Mouse (Mus musculus) small intestine, adult 2 months (tissue): ENCODE measurements around the gene Prkca. TPM values are rescaled to one million over a fixed set of nuclear protein-coding genes. Genes with fewer than 3 reads are reported as not detected.

Experiments
- H3K27ac ChIP-seq: fragments of 200-500 bp; 2 replicates; pipeline ENCODE4 v1.5.1; 2012; ENCODE audit warnings: low read depth, low read length, control low read depth, inconsistent platforms; ENCODE audit not compliant: insufficient read depth
- H3K27me3 ChIP-seq: fragments of 200-500 bp; 2 replicates; pipeline ENCODE4 v1.6.1; 2012; ENCODE audit warnings: mild to moderate bottlenecking, moderate library complexity, low read length, inconsistent platforms; ENCODE audit not compliant: control insufficient read depth, insufficient read depth
- H3K36me3 ChIP-seq: fragments of 200-500 bp; 2 replicates; pipeline ENCODE4 v1.6.1; 2012; ENCODE audit warnings: mild to moderate bottlenecking, low read length, control low read depth, inconsistent platforms; ENCODE audit not compliant: control insufficient read depth, insufficient read depth
- H3K4me1 ChIP-seq: fragments of 200-500 bp; 2 replicates; pipeline ENCODE4 v1.6.1; 2012; ENCODE audit warnings: low read length, inconsistent platforms, mixed read lengths; ENCODE audit not compliant: control insufficient read depth, insufficient read depth, insufficient read length
- H3K4me3 ChIP-seq: fragments of 200-500 bp; 2 replicates; pipeline ENCODE4 v1.5.1; 2012; ENCODE audit warnings: low read depth, mild to moderate bottlenecking, control low read depth, inconsistent platforms, low read length, moderate library complexity
- CTCF ChIP-seq: fragments of 200-500 bp; IDR thresholded peaks from 2 replicates; pipeline ENCODE4 v1.5.1; 2012; ENCODE audit warnings: low read depth, mild to moderate bottlenecking, control low read depth, inconsistent platforms, low read length, moderate library complexity, mixed read lengths; ENCODE audit not compliant: insufficient replicate concordance, insufficient read length; ENCODE audit errors: extremely low read depth
- POLR2A ChIP-seq: fragments of 200-500 bp; IDR thresholded peaks from 2 replicates; pipeline ENCODE4 v1.6.1; 2012; ENCODE audit warnings: low read depth, mild to moderate bottlenecking, control low read depth, inconsistent platforms, low read length, moderate library complexity
- WGBS: fragments of 180-500 bp; shearing (Covaris S2); methylation state at CpG from one replicate; pipeline ENCODE4 v1.1.7; 2018; 5-methylcytosine and 5-hydroxymethylcytosine counted together
- polyA plus RNA-seq: library from polyadenylated mRNA; depleted of rRNA; stranded (reverse); fragments of >200 nt; gene quantifications from 2 replicates; pipeline ENCODE4 v1.2.3, GENCODE M21; 2012

The Prkca gene
- polyA plus RNA-seq, 1 experiment, result 13.9 TPM

DNA sequence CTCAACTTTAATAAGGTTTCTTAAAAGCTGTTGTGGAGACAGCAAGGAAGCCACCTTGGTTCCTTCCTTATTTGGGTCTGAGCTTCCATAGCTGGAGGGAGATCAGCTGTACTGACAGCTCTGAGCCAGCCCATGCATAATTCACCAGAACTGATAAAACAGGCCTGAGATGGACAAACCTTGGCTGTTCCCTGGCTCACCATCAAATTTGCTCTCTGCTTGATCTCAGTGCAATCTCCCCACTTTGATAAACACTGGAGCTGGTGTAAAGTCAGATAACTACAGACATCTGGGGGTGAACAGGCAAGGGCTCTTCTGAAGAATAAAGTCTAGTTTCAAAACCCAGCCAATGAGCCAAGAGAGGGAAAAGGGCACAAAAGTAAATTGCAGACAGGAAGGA is 261.1 kb downstream of the Prkca start:
- Histone ChIP-seq H3K4me3 (no peak overlapping the region), H3K36me3 (no peaks in the 10 kb centered on the region; the same call in 1 of the 2 replicates), H3K27me3 (no peaks in the 10 kb centered on the region), H3K27ac (no peak overlapping the region), H3K4me1 (no peaks in the 10 kb centered on the region)
- TF ChIP-seq POLR2A, result no peak
- TF ChIP-seq CTCF, result no peak

DNA sequence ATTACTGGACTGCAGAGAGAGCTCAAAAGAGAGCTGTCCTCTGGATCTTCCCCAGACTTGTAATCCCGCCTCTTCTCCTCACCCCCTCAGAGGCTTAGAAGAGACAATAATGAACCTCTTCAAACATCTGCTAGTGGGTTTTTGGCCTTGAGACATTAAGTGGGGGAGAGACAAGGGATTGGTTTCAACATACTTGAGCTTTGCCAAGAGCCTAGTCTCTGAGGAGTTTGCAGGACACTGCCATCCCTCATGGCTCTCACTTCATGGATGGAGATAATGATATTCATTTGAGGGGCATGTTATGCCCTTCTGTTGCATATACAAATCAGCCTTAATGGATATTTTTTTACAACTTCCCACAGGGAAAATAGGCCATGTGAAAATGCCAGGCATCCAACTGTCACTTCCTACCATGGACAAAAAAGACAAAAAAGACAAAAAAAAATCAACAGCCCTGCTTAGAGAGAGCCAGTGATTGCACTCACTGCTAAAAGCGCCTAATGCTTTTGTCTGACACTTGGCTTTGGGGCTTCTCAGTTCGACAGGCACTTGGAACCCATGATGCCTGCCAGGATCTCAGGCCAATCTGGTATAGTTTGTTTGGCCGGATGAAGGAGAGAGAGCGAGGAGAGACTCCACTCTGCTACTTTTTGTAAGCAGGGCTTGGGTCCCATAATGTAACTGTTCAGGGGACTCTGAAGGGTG is 263.6 kb downstream of the Prkca start:
- H3K4me1 ChIP-seq, result no peaks in the 10 kb centered on the region
- no peak overlapping the region for H3K27ac ChIP-seq
- TF ChIP-seq CTCF (no peak), POLR2A (no peak)
- no peaks in the 10 kb centered on the region for H3K27me3 ChIP-seq
- 92% methylated on average over 5 of the region's 5 CpGs for WGBS
- H3K36me3 ChIP-seq, result no peaks in the 10 kb centered on the region; the same call in 1 of the 2 replicates
- H3K4me3 ChIP-seq, result no peak overlapping the region

DNA sequence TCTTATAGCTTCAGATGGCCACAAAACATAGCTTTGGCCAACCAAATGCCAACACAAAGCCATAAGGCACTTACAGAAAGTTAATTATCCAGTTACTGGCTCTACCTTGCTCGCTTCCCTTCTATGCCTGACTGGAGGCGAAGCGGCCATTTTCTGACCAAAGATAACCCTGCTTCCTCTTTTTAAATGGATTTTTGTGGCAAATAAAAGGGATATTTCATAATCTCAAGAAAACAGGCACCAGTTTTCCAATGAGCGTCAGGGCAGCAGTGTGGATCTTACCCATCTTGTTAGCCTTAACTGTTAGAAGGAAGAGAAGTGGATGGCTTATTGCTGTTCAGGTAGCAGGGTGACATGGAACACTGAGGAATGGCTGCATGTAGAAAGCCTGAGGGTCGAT is 264.3 kb downstream of the Prkca start:
- WGBS, result 90% methylated on average over 5 of the region's 5 CpGs
- H3K27ac ChIP-seq, result no peak overlapping the region
- H3K27me3 ChIP-seq, result no peaks in the 10 kb centered on the region
- TF ChIP-seq POLR2A (no peak), CTCF (no peak)
- no peaks in the 10 kb centered on the region for H3K4me1 ChIP-seq
- H3K36me3 ChIP-seq, result no peaks in the 10 kb centered on the region; the same call in 1 of the 2 replicates
- no peak overlapping the region for H3K4me3 ChIP-seq

DNA sequence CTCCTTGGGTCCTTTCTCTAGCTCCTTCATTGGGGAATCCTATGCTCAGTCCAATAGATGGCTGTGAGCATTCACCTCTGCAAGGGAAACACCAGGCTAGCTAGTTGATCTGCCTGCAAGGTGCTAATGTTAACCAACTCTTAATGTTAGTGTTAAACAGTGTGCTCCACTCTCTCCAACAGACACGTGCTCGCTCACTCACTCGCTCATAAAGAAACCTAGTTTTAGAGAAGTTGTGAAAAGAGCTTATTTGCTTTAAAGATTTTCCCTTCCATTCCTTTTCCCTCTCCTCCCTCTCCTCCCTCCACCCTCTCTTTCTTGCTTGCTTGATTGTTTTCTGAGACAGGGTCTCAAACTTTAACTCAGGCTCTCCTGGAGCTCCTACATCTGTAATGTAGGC is 266.2 kb downstream of the Prkca start:
- H3K27me3 ChIP-seq, result no peaks in the 10 kb centered on the region
- H3K27ac ChIP-seq, result no peak overlapping the region
- 94% methylated on average over 3 of the region's 3 CpGs for WGBS
- H3K4me3 ChIP-seq, result no peak overlapping the region
- H3K36me3 ChIP-seq, result no peaks in the 10 kb centered on the region
- TF ChIP-seq POLR2A, result no peak
- TF ChIP-seq CTCF, result no peak
- no peaks in the 10 kb centered on the region for H3K4me1 ChIP-seq

DNA sequence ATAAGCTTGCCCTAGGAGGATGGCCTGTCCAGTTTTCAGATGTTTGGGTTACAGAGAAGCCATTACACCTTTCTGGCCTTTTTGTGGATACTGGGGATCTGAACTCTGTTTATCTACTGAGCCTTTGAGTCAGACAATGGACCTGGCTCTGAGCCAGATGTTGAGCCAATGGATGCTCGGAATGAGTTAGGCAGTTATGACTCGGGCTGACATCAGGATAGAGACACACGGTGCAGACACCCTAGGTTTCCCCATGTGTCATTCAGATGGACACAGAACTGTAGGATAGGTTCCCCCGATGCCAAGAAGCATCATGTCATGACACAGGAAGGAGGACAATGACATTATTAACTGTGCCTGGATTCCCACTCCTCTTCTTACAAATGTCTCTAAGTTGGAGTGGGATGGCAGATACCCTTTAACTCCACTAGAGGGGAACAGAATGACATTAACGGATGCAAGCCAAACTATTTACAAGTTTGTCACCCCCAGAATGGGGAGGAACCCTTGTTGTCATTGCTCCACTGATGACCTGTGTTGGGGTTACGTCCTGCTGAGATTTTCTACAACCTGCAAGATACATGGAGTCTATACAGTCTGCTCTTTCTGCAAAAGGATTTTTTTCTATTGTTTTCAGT is 271.0 kb downstream of the Prkca start:
- TF ChIP-seq POLR2A, result no peak
- no peak for TF ChIP-seq CTCF
- 68% methylated on average over 6 of the region's 6 CpGs for WGBS
- Histone ChIP-seq H3K27ac (no peak overlapping the region), H3K36me3 (no peaks in the 10 kb centered on the region), H3K4me1 (0 out of 2 replicates have a peak, but pooled peaks cover 2% of the 10 kb centered on the region), H3K4me3 (no peak overlapping the region), H3K27me3 (no peaks in the 10 kb centered on the region)

DNA sequence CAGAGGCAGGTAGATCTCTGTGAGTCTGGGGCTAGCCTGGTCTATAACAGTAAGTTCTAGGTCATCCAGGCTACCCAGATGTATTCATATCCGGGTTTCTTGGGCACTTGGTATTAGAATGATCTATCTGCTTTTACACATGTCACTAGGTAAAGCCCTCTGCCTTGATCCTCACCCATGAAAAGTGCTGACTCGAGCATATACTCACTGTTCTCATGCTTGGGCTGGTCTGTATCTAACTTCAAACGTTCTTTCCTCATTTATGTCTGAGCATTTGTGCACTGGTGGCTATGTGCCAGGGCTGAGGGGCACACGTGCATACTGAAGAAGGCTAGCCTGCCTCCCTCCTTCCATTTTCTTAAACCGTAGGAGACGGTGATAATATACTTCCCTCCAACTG is 272.5 kb downstream of the Prkca start:
- 81% methylated on average over 6 of the region's 6 CpGs for WGBS
- Histone ChIP-seq H3K4me3 (no peak overlapping the region), H3K4me1 (0 out of 2 replicates have a peak, but pooled peaks cover 2% of the 10 kb centered on the region), H3K36me3 (no peaks in the 10 kb centered on the region), H3K27me3 (no peaks in the 10 kb centered on the region), H3K27ac (no peak overlapping the region)
- TF ChIP-seq POLR2A (no peak), CTCF (no peak)

DNA sequence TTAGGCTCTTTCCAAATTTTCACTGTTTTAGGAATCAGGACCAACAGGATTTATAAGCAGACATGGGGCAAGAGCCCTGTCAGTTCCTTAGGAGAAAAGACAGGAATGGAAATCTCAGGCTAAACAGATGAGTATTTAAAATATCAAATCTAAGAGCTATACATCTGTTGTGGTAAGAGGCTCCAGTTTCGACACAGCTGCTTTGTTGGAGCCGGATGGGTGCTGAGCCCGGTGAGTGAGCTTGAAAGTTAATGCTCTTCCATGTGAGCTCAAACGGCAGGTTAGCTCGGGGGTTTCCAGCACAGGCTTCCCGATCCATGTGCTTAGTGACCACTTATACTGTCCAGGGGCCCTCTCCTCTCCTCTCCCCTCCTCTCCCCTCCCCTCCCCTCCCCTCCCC is 273.7 kb downstream of the Prkca start:
- H3K4me3 ChIP-seq, result no peak overlapping the region
- no peak for TF ChIP-seq CTCF
- TF ChIP-seq POLR2A, result no peak
- H3K27me3 ChIP-seq, result no peaks in the 10 kb centered on the region
- WGBS, result 74% methylated on average over 6 of the region's 6 CpGs
- H3K36me3 ChIP-seq, result no peaks in the 10 kb centered on the region
- no peak overlapping the region for H3K27ac ChIP-seq
- H3K4me1 ChIP-seq, result 0 out of 2 replicates have a peak, but pooled peaks cover 2% of the 10 kb centered on the region

DNA sequence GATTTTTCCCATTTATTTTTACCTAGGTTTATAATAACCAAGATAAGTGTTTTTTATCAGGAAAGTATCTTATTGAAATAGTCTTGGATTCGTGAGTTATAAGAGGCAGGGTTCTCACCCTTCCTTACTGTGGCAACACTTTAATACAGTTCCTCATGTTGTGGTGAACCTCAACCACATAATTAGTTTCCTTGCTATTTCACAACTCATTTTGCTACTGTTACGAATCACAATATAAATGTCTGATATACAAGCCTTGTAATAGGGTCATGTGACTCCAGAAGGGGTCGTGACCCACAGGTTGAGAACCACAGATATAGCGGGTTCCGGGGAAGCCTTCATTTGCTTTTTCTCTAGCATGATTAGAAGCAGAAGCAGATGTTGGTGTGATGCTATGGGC is 275.3 kb downstream of the Prkca start:
- WGBS, result 78% methylated on average over 5 of the region's 5 CpGs
- no peaks in the 10 kb centered on the region for H3K27me3 ChIP-seq
- H3K27ac ChIP-seq, result no peak overlapping the region
- TF ChIP-seq POLR2A (no peak), CTCF (no peak)
- H3K36me3 ChIP-seq, result no peaks in the 10 kb centered on the region
- H3K4me1 ChIP-seq, result 0 out of 2 replicates have a peak, but pooled peaks cover 2% of the 10 kb centered on the region
- no peak overlapping the region for H3K4me3 ChIP-seq
